Comparison of ENCODE assay signal across 9 mouse cellular contexts in the genomic region with DNA sequence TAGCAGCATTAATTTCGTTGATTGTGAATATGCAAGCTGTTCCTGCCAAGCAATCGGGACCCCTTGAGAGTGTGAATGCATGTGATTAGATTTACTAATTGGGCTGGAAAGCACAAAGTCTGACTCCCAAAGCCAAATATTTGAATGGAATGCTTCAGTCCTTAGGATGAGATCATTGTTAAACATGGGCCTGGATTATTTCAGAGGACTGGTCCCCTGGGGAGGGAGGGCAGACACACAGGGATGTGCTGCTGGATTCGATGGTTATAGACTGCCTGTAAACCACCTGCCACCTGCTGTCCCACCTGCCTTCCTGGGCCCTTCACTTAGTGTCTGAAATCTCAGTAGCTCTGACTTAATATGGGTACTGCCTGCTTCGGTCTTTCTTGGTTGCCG.
A peak's percentile ranks its signal among the peaks of the same experiment; 100 is the strongest.
DNase-seq lines count a peak whose midpoint lies in the region; TF ChIP-seq lines count a peak whose summit lies in the region.
"Had no signal": no experiment of that assay in that cellular context is flagged by ENCODE, and none has a peak within 500 bp of the region (broad histone marks: within the 10 kb centered on the region; RNA-seq: fewer than 3 reads in every experiment).

No protein-coding gene starts in this region.

- H3K27ac ChIP-seq in olfactory bulb, adult 2 months (ENCODE audit: insufficient read depth, low read depth, low read length): peak overlapping the region; percentile 68
- H3K27ac ChIP-seq in limb, embryonic 10.5 days: no peak overlapping the region

- no peaks in the 10 kb centered on the region for H3K36me3 ChIP-seq in limb, embryonic 10.5 days

- no peaks in the 10 kb centered on the region for H3K27me3 ChIP-seq in limb, embryonic 10.5 days (ENCODE audit: low read depth, poor library complexity, severe bottlenecking)

- DNase-seq in cerebellum, postnatal 10 days: peak; percentile 81
- DNase-seq in cerebellum, adult 11-12 months: no peak
- peak; percentile 10 to 43 for DNase-seq in layer of hippocampus, postnatal 14 days (ENCODE audit: low spot score in 2 of 2)
- DNase-seq in layer of hippocampus, adult 9-11 months: no peak
- peak; percentile 31 for DNase-seq in heart, postnatal 4 days
- DNase-seq in limb, embryonic 10.5 days (ENCODE audit: low spot score): no peak
- DNase-seq in ovary, adult 18-20 months (ENCODE audit: low spot score): no peak
- DNase-seq: liver, postnatal 0 days had no signal

- TF ChIP-seq CTCF in olfactory bulb, adult 2 months (IDR thresholded peaks at IDR 0.05; ENCODE audit: insufficient read depth, low read depth, low read length): no peak

- H3K4me1 ChIP-seq in olfactory bulb, adult 2 months (ENCODE audit: control insufficient read depth, insufficient read depth, low read length): peaks cover 16% of the 10 kb centered on the region
- H3K4me1 ChIP-seq in limb, embryonic 10.5 days: no peaks in the 10 kb centered on the region

- no peaks in the 10 kb centered on the region for H3K9me3 ChIP-seq in limb, embryonic 10.5 days (replicated peaks)

- TF ChIP-seq POLR2A in olfactory bulb, adult 2 months (IDR thresholded peaks at IDR 0.05; ENCODE audit: insufficient read depth, low read depth, low read length): no peak

- 16% methylated on average over 5 of the region's 5 CpGs for WGBS in olfactory bulb, adult 2 months
- WGBS in limb, embryonic 10.5 days: 82% methylated on average over 5 of the region's 5 CpGs

- H3K4me3 ChIP-seq in olfactory bulb, adult 2 months (ENCODE audit: insufficient read depth, low read depth, low read length): no peak overlapping the region
- H3K4me3 ChIP-seq in limb, embryonic 10.5 days: no peak overlapping the region

Comparison
In these comparisons a context has a peak if more than half of its experiments do, and no peak if none do; other contexts are left out.
1. DNase-seq: peak in cerebellum, postnatal 10 days (2 of 2), layer of hippocampus, postnatal 14 days (2 of 2) and heart, postnatal 4 days (single experiment); none in cerebellum, adult 11-12 months (single experiment), layer of hippocampus, adult 9-11 months (single experiment), limb, embryonic 10.5 days (single experiment) and ovary, adult 18-20 months (single experiment).